Mouse (Mus musculus) urinary bladder, postnatal 10 days (tissue): Measurements from ENCODE around the gene Gm11009.
"Not testable (repeated sequence)": the region's sequence is repeated elsewhere in the genome, so short reads cannot be mapped to it uniquely, and the experiment has no call there.

Experiments used
- DNase-seq: peaks from one replicate; pipeline ENCODE4 v3.0.0; 2022; ENCODE audit warnings: low spot score

The Gm11009 gene

DNA sequence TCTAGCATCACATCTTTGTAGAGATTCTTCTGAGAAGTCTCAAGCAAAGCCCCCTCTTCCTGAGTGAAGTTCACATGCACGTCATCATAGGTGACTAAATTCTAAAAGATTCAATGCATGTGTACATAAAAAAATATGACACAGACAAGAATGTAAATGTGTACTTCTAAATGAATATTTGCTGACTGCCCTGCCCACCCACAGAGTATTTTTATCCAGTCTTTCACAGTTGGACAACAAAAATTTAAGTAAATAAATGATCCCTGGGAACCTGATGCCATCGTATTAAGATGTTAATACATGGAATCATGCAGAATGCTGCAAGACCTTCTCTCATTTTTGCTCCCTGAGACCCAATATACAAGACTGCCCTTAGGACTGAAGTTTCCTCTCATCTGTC is at the start of gene Gm11009:
Gm11009 (minus strand) TSS at position 101 of the 400 bp plus-strand sequence.
- DNase-seq = not testable (repeated sequence)
